Mouse (Mus musculus) kidney, postnatal 10 days (tissue): ENCODE measurements around the gene Fbxo4.

Source experiments
- DNase-seq: peaks from one replicate; pipeline ENCODE4 v3.0.0; 2021; ENCODE audit warnings: mixed read lengths

The Fbxo4 gene

DNA sequence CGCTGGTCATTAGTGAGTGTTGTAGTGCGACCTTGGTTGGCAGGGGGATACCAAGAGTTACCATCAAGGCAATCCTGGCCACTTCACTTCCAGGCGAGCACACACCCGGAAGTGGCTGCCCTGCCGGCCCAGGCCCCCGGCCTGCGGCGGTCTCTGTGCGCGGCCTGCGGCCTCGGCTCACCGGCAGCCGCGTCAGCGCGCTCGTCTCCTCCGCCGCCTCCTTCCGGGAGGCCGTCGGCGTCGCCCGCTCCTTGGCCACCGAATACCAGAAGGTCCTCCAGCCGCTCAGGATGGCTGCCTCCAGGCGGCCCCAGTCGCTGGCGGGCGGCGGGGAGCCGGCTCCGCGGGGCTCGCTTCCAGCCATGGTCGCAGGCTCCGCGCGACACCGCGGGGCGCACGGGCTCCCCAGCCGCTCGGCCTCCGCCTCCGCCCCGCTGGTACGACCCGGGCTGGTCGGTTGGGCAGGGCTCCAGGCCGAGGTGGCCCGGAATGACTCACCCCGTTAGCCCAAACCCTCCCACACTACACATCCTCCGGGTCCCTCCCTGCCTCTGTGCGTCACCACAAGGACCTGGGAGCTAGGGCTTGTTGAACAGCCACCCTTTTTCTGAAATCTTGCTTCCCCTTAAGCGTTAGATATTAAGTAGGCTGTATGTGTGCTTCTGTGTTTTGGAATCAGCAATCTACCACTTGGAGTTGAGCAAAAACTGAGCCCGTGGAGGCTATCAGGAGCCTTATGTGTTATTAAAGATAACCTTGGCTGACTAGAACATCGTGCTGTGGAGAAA, at the start of gene Fbxo4:
Gene Fbxo4, minus strand, starts transcription at position 513 of the 788 bp plus-strand sequence.
- peak; percentile 88 for DNase-seq

DNA sequence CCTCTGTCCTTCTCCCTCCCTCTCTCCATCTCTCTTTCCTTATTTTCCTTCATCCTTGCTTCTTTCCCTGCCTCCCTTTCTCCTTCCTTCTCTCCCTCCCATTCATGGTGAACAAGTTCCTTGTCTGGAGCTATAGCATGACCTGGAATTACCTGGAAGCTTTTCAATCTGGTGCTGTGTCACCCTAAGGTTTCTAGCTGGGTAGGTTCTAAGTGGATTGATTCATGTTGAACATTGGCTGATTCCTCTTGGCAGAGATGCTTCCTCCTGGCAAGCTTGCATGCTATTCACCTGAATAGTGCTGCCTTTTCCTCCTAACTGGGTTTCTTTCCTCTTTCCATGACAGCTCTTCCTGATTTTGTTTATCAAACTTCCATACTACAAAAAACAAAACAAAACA, 49.6 kb upstream of the Fbxo4 start:
- no peak for DNase-seq

DNA sequence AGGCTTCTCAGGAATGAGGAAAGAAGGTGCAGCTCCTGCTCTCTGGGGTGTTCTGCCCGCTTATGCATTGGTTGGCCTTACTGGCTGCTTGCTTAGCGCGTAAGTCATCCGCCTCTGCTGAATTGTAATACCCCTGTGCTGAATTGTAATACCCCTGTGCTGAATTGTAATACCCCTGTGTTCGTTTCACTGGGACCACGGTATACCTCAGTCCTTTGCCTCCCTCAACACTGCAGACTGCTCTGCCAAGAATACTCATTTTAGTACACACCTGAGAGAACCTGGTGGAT, 49.0 kb upstream of the Fbxo4 start:
- DNase-seq, result no peak

DNA sequence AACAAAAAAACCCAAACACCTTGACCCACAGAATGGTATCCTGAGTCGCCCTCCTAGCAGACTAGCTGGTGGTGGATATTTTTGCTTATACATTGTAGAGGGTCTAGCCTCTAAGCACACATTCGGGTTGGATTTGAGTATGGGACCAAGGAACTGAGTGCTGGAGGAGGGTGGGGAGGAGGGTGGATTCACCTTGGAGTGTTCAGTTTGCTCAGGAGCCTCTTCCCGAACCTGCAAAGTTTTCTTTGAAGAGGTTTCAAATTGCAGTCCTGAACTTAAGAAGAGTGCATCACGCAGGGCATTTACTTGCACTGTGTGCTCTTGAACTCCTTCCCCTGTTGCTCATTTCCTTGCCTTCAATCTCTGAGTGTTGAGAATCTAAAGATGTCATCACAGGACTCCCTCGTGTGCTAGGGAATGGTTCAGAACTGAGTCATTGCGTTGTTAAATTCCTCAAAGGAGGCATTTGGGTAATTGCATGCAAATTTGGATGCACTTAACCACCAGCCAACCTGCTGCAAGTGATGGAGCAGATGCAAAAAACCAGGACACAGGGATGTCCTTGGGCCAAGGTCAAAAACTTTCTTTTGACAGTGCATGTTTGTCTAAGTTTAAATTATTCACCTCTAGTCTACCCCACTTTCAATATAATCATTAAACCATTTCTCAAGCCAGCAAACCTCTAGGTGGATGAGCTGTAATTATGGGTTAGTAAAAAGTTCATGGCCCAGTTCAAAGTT, 48.5 kb upstream of the Fbxo4 start:
- no peak for DNase-seq

DNA sequence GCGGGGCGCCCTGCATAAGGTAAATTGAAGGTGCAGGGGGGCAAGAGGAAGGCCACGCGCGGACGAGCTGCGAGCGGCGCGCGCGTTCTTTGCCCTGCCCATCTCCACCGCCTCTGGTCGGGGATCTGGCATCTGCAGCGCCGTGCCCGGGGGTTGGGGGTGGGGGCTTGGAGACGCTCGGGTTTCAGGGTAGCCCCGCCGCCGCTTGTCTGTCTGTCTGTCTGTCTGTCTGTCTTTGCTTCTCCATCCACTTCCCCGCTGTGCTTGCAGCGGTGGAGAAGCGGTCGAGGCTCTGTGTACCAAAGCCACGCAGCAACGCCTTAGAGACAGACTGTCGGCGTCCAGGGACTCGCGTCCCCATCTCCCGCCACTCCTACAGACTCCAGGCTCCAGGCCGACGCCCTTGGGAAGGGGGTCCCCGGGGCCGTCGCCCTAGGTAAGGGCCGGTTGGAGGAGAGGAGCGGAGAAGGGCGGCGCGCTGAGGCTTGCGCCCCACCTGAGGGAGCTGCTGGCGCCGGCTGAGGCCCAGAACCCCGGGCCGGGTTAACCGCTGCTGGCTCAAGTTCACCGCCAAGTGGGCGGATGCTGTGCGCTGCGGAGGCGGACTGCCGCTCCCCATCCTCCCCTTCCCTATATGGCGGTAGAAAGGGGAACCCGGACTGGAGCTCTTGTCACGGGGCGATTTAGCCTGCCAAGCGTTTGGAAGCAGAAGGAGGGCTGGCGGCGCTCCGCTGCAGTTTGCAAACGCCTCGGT, 47.6 kb upstream of the Fbxo4 start:
- DNase-seq, result peak; percentile 90

DNA sequence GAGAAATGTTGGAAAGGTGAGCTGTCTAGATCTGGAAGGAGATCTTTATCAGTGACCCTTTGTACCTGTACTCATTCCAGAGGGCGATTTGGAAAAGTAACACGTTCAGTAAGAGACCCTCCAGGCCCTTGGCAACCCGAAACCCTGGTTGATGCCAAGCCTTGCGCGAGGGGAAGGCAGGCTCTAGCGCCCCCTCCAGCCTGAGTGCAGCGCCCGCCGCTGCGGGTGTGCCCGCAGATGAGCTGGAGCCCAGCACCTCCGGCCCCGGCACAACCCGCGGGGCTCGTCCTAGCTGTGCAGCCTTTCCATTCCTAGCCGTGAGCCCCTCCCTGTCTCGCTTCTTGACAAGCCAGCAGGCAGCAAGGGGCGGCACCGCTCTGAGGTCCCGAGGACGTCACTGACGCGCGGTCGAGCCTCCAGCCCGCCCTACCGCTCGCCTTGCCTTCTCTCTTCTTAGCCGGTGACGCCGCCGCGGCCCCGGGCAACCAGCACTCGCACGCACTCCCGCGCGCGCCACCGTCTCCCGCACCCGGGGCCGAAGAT, 46.9 kb upstream of the Fbxo4 start, which contains the start of gene Oxct1:
Gene Oxct1, plus strand, starts transcription at position 153 of the 543 bp plus-strand sequence.
- peak; percentile 93 for DNase-seq

DNA sequence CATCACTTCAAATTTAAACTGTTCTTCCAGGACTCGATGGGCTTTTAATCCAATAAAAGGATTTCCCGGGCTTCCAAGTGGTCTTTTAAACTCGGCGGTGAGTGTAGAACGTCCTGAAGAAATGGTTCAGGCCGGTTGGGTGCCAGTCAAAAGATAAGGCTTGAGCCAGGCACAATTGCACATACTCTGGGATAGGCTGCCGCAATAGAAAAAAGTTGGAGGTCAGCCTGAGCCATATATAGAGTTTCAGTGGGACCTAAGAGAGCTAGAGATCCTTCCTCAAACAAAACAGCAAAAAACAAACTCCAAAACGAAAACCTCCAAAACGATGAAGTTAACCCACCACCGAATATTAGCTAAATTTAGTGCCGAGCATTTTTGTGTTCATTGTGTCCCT, 46.1 kb upstream of the Fbxo4 start:
- no peak for DNase-seq

DNA sequence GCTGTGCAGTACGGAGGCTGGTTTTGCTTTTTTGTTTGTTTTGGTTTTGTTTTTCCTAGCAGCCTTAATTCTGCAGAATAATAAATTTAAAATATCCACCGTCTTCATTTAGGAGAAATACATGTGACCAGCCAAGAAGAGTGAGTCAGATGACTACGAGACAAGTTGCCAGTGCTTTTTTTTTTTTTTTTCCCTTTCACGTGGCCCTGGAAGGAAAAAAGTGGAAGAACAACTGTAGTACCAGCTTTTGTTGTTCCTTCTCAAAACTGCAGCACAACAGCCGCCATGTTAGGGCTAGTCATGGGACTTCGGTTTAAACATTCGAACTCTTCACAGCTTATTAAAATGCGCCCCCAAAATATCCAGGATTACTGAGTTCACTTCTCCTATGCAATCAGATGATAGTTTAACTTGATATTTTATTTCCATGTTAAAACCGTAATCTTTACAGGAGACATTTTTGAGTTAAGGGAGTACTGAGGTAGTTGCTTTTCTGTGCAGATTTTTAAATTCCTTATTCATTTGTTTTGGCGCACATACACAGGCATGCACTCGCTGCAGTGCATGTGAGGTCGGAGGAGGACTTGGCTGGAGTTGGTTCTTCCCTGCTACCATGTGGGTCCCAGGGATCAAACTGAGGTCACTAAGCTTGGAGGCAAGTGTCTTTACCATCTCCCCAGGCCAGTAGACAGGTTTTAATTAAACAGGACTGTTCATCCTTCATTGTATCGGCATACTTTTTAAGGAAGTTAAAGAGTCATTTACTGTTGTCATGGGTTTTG, 45.5 kb upstream of the Fbxo4 start:
- DNase-seq, result no peak

DNA sequence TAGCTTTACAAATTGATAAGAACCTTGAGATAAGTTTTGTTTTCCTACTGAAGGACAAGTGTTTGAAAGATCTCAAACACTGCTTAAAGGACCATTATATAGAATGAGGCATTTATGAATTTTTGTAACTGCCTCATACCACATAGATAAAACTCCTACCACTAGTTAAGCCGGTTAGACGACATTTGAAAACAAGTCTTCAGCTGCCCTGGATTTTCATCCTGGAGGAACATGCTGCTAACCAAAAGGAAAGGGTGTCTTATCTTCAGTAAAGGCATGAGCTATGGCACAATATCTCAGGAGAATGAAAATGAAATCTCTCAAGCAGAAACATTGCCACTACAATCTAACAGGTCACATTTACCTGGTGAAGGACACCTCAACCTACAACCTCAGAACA, 44.4 kb upstream of the Fbxo4 start:
- no peak for DNase-seq

DNA sequence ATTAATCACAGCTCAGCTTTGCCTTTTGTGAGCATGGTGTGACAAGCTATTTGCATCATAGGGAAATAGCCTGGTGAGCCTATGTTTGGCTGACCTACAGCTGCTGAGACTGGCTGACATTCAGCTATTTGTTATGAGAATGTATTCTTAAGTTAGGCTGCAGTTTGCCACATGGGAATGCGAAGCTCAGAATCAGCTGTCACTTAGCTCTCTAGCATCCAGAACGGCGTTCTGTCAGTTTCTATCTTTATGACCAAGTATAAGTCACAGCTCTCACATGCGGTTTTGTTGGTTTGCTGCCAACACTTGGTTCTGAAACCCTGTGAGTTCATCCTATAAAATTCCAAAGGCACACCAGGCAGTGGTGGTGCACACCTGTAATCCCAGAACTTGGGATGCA, 41.3 kb upstream of the Fbxo4 start:
- DNase-seq, result no peak

DNA sequence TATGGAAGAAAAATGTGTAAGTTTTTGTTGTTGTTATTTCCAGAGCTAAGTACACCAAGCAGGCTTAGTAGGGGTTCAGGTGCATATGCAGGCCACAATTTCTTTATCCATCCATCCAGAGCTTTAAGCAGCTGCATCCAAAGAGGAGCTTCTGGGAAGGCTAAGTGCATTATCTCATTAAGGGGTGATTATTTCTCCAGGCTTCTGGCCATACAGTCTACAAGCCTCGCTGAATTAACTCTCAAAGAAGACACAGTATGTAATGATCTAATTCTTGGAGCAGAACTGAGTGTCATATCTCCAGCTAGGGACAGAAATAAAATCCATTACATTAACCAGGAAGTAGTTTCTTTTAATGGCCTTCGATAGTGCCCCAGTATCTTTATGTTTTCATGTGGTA, 34.5 kb upstream of the Fbxo4 start:
- no peak for DNase-seq

DNA sequence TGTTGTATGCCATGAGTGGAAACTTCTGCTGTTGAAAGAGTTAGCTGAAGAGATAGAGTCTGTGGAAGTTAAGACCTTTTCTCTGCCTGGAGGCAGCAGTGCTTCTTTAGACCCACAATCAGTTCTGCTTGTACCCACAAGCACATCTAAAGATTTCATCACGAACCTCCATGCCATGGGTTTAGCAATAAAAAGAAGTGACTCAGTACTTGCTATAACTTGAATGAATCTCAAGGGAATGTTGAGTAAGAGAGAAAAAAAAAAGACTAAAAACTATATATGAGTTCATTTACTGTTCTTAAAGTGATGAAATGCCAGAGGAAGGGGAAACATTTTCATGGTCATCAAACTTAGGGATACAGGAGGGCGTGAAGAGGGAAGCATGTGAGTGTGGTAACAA, 21.2 kb upstream of the Fbxo4 start:
- no peak for DNase-seq

DNA sequence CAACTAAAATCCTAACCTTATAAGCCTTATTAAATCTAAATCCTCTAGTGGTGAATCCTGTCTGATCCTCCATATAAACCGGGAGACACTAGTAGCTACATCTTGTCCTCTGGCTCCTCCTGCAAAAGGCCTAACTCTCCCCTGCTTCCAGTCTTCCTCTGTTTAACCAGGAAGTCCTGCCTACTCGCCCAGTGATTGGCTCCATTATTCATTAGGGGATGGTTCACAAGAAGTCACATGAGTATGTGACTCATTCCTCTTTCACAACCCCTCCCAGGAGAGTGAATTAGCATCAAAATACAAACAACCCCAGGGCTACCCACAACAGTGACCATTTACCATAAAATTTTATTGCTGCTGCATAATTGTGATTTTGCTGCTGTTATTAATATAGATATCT, 19.8 kb upstream of the Fbxo4 start:
- DNase-seq, result no peak

DNA sequence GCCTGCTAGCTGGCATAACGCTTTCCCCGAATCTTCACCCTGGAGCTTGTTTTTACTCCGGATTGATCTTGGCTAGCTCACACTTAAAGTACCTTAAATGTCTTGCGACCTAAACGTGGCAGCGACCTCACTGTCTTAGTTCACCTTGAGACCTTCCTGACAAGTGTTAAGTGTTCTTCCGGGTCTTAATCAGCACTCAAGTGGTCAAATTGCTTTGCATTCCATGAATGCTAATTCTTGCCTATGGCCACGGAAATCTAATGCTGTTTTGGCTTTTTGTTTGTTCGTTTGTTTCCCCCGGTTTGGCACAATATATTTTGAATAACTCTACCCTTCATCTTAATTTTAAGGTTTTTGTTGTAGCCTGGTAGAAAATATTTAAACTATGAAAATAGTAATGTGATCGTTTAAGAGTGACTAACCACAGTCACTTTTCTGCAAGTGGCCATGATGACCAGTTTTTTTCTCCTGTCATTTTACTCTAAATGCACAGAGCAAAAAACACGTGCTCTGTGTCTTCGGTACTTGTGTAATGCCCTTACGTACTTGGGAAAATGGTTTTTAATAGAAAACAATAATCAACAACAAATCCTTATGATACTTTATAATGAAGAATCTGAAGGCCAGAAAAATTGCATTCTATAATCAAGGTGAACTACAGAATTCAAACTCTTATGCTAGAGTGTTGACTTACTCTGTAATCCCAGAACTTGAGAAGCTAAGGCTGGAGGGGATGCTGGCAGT, 17.1 kb upstream of the Fbxo4 start:
- no peak for DNase-seq

DNA sequence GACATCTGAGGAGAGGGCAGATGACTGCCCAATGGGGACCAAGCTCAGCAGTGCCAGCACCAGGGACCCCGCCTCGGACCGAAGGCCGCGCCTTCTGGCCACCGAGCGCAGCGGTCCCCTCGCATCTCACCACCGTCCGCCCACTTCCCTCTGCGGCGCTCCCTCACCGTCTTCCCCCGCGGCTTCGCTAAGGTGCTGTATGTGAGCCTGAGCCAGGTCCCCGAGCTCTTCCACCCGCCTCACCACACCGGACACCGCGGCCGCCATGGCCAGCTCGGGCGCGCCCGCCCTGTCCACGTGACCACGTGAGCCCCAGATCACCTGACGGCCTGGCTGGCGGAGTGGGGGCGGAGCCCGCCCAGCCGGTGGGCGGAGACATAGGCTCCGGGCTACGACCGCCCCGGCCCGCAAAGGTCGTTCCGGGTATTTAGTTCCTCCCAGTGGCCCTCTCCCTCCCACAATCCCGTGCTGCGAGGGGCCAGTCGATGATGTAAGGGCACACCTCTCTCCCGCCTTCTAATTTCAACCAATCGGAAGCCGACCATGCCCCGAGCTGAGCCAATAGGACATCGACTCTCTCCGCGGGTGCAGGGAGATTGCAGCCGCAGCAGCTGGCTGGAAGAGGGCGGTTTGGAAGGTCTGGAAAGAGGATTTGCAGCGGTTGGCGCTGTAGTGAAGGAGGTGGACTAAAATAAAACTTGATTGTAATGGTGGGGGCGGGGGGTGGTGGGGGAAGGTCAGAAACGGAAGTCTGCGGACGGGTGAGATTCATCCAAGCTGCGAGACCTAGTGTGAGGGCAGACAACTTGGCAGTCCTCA, 16.3 kb upstream of the Fbxo4 start, which contains the start of gene AW549877:
Gene AW549877, minus strand, starts transcription at position 297 of the 819 bp plus-strand sequence.
- peak; percentile 99 for DNase-seq

DNA sequence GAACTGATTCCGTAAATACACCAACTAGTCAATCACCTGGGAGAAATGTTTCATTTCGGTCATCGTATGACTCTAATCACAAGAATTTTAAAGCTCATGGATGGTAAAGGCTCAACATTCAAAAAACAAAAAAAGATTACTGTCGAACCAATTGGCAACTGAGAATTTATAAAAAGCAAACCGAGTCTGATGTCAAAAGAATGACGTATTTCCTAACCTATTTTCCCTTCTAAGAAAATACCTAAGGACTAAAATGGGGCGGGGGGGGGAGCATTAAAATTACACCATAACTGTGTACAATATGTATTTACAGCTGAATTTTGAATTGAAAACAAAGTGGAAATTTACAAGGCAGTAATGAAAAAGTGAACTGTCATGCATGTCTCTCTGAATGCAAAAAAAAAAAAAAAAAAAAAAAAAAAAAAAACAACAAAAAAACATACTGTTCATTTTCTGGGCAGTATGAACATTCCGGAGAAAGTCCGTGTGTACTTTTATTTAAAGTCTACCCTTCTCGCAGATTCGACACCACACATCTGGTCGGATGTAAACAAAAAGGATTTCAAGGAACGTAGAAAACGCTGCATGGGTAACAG, 15.6 kb upstream of the Fbxo4 start:
- no peak for DNase-seq

DNA sequence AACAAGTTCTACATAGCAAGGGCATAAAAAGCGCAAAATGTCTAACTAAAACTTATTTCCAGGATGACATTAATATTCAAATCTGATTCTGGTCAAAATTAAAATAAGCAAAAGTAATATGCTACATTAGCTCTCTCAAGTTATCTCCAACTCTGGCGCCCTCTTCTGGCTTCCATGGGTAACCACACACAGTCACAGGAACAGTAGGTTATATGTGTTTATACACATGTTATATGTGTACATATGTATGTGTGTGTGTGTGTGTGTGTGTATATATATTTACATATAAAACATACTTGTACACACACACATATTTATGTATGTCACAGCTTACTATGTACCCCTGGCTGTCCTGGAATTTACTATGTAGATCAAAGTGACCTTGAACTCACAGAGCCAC, 8.6 kb upstream of the Fbxo4 start:
- peak; percentile 66 for DNase-seq

DNA sequence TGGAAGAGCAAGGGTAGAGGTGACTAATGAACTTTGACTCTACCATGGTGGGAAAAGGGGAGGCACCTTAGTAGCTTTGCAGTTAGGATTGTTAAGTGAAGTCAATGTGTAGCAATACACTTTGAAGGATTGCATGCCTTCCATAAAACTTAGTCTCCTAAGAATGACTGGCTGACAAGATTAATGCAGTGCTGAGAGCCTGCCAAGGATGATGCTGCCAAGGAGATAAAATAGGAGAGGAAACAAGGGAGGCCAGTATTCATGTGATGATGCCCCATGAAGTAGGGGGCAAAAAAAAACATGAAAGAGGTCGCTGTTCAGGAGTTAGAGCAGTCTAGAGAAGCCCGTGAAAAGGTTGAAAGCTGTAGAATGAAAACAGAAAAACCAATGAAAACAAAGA, 5.5 kb upstream of the Fbxo4 start:
- DNase-seq, result no peak

DNA sequence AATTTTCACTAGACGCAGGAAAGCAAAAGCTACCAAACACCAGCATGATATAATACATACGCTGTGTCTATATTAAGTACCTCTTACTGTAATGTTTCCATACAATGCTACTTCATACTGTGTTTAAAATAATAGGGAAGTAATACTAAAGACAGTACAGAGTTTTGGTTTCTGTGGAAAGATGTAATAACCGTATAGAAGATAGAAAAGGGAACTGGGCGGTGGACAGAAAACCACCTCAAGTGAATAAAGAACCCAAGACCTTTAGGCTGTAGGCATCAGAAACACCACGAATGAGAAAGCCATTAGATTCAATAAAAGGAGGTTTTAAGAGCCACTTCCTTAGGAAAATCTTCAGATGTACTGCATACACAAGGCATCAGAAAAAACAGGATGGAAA, 3.4 kb upstream of the Fbxo4 start:
- DNase-seq, result no peak

DNA sequence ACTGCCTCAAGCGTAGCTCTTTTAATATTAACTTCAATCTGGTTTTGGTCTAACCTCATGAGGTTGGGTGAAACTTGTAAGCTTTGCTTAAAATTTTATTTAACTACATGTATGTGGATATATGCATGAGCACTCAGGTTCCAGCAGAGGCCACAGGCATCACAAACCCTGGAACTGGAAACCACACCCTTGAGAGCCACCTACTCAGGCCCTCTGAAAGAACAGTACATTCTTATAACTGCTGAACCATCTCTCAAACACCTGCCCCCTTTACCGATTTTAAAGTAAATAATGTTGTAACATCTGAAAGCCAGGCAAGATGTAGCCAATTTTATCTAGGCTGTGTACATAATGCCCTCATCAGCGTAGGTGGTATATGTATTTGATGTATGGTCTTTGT, 498 bp upstream of the Fbxo4 start:
- DNase-seq, result no peak

DNA sequence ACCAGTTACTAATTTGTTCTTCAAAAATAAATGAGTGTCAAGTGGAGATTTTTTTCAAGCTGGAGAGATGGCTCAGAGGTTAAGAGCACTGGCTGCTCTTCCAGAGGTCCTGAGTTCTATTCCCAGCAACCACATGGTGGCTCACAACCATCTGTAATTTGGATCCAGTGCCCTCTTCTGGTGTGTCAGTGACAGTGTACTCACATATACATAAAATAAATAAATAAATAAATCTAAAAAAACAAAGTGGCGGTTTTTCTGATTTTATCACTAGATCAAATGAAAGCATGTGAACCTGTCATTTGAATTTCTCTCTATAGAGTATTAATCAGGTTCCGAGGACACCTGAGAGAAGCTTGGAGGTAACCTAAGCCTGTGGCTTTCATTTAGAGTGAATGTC, 1.1 kb downstream of the Fbxo4 start:
- no peak for DNase-seq
